Mouse (Mus musculus) embryonic stem cell, embryonic (primary cell): ENCODE measurements around the gene Tex21.
"Not testable (repeated sequence)": the region's sequence is repeated elsewhere in the genome, so short reads cannot be mapped to it uniquely, and the experiment has no call there.

Source experiments
- CTCF ChIA-PET, 4 experiments: fragments of 300-600 bp in 2 of 4; fragments of 350-600 bp in 2 of 4; sonication (Branson Sonifier 250); formaldehyde crosslinking; loops; one replicate each; lab custom pipeline; 2022; ENCODE audit warnings: inconsistent platforms in 2 of 4; lab: Charles Lee
- POLR2A ChIA-PET, 4 experiments: fragments of 300-600 bp in 2 of 4; fragments of 350-600 bp in 2 of 4; sonication (Branson Sonifier 250); formaldehyde crosslinking; loops; one replicate each; lab custom pipeline; 2022; ENCODE audit warnings: antibody characterized with exemption in 4 of 4, inconsistent platforms in 1 of 4; lab: Charles Lee

The Tex21 gene

DNA sequence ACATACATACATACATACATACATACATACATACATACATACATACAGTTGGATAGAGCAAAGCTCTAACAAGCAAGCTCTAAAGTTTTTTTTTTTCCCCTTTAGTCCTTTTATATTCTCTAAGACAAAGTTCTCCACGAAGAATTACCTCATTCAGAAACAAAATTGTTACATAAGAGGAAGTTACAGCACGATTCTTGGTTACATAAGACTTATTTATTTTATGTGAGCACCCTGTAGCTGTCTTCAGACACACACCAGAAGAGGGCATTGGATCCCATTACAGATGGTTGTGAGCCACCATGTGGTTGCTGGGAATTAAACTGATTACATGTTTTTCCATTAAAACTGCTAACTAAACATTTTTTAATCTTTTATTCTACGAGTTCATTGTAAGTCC is 52.0 kb downstream of the Tex21 start:
- ChIA-PET POLR2A (interaction anchor here in 3 of 4 experiments (0.6 to 1.5 kb wide), 5 partner anchors 9 to 220 kb away, joined by 3 to 6 read pairs (median 4); partner anchors contain the start of gene Mthfd1 (in 1 of the 3)), CTCF (interaction anchor here (0.6 to 3.5 kb wide), 6 partner anchors 72 to 398 kb away, joined by 3 to 22 read pairs (median 4); partner anchors contain the start of gene Akap5 (in 1 of the 4))

GRCm38 (mm10) chr12:76190940-76191339 is 55.6 kb downstream of the Tex21 start:
- CTCF ChIA-PET, result interaction anchor here (0.5 to 1.6 kb wide), 87 partner anchors 9 to 704 kb away, joined by 3 to 36 read pairs (median 3); partner anchors contain the start of genes Esr2 (in 2 of the 4) and Mthfd1 (in 1 of the 4)
- POLR2A ChIA-PET, result interaction anchor here in 2 of 4 experiments (0.5 to 1.3 kb wide), 10 partner anchors 13 to 521 kb away, joined by 3 to 7 read pairs (median 3); partner anchors contain the start of genes Esr2 (in 1 of the 2), Sgpp1 (in 1 of the 2) and Wdr89 (in 1 of the 2)

GRCm38 (mm10) chr12:76187849-76188248 is 58.7 kb downstream of the Tex21 start:
- ChIA-PET POLR2A (interaction anchor here in 3 of 4 experiments (0.8 to 1.7 kb wide), 6 partner anchors 9 to 171 kb away, joined by 3 to 6 read pairs (median 3); partner anchors contain the start of gene Esr2 (in 1 of the 3)), CTCF (interaction anchor here (0.5 to 3.5 kb wide), 21 partner anchors 8 to 396 kb away, joined by 3 to 21 read pairs (median 4); partner anchors contain the start of gene Esr2 (in 3 of the 4))

DNA sequence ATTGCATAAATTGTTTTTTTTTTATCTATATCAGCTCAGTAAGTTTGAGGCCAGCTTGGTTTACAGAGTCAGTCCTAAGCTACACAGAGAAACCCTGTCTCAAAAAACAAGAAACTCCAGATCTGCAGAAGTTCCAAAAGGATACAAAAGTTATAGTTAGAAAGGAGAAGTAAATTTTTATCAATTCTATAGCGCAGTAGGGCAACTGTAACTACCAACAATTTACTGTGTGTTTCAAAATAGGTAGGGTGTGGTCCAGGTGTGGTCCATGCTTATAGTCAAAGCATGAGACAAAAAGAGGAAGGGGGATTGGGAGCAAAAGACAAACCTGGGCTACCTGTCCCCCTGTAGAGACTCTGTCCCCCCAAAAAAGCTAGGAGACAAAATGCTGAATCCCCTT is 60.1 kb downstream of the Tex21 start:
- ChIA-PET CTCF (interaction anchor here in 1 of 4 experiments (2.9 to 3.5 kb wide), 2 partner anchors 8 to 10 kb away, joined by 12 to 21 read pairs; partner anchors contain the start of gene Esr2), POLR2A (interaction anchor here in 1 of 4 experiments (0.6 to 1.0 kb wide), 2 partner anchors 67 to 76 kb away, joined by 4 to 8 read pairs; no protein-coding TSS in a partner anchor)

GRCm38 (mm10) chr12:76185167-76185816 is 61.3 kb downstream of the Tex21 start:
- ChIA-PET CTCF (no interaction called here), POLR2A (interaction anchor here in 1 of 4 experiments (1.0 kb wide), 1 partner anchor 66 kb away, joined by 4 read pairs; no protein-coding TSS in a partner anchor)

DNA sequence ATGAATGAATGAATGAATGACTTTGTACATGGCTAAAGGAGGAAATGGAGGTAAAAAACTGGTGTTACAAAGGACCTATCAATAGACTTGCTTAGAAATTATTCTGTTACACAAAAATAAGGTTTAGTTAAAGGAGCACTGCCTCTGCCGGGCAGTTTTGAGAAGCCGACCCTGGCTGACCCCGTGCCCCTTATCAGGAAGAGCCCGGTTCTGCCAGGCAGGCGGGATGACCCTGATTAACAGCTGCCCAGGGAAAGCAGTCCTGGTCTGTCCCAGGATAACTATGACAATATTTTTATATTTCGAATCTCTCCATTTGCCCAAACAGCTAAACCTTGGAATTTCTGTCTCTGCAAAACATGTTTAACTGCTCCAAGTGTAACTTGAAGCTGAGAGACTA is 62.3 kb downstream of the Tex21 start:
- POLR2A ChIA-PET, result no interaction called here

DNA sequence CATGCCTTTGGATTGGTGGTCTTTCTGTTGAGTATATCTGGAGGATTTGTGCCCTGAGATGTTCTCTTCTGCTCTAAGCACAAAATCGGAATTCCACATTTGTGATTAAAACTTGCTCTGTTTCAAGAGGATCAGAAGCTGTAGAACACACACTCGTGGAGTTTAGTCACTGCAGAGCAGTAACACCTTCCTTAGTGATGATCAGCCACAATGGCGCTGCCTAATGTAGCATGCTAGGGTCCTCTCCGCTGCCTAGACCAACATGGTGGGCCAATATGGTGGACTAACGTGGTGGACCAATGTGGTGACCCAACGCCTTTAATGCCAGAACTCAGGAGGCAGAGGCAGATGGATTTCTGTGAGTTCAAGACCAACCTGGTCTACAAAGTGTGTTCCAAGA is 63.7 kb downstream of the Tex21 start:
- ChIA-PET CTCF (interaction anchor here in 1 of 4 experiments (3.0 kb wide), 1 partner anchor 8 kb away, joined by 9 read pairs; no protein-coding TSS in a partner anchor), POLR2A (interaction anchor here in 1 of 4 experiments (0.6 kb wide), 1 partner anchor 27 kb away, joined by 4 read pairs; no protein-coding TSS in a partner anchor)

More for the DNA sequence above, 62.3 kb downstream of the Tex21 start:
- CTCF ChIA-PET, result interaction anchor here in 1 of 4 experiments (0.7 kb wide), 1 partner anchor 57 kb away, joined by 3 read pairs; no protein-coding TSS in a partner anchor

- ChIA-PET CTCF (interaction anchor here in 1 of 4 experiments (3.0 kb wide), 1 partner anchor 9 kb away, joined by 9 read pairs; no protein-coding TSS in a partner anchor), POLR2A (no interaction called here)
Observed at GRCm38 (mm10) chr12:76181471-76181870, 65.1 kb downstream of the Tex21 start.

DNA sequence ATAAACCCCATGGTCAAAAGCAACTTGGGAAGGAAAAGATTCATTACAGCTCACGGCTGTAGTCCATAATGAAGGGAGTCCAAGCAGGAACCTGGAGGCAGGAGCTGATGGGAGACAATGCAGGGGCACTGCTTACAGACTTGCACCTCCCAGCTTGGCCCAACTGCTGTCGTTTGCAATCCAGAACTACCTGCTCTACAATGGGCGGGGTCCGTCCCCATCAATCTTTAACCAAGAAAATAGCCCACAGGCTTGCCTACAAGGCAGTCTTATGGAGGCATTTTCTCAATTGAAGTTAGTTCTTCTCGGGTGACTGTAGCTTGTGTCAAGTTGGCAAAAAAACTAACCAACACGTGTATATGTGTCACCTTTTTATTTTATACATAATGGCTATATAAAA is 66.1 kb downstream of the Tex21 start:
- CTCF ChIA-PET, result interaction anchor here in 2 of 4 experiments (0.6 to 3.0 kb wide), 3 partner anchors 10 to 164 kb away, joined by 4 to 9 read pairs (median 6); no protein-coding TSS in a partner anchor
- POLR2A ChIA-PET, result interaction anchor here in 1 of 4 experiments (0.7 kb wide), 1 partner anchor 581 kb away, joined by 5 read pairs; no protein-coding TSS in a partner anchor

DNA sequence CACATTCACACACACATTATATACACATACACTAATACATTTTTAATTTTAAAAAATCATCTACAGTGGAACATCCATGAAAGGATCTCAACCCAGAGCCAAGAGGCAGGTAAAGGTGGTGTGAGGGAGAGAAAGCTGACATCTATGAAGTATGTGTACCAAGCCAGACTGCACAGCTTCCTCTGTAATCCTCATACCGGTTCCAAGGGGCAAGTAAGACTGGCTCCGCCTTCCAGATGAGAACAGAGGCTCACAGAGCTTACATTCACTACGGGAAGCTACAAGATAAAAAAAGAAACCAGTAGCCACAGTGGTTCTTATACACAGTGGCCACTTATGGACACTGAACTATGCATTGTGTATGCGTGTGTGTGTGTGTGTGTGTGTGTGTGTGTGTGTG is 67.0 kb downstream of the Tex21 start:
- ChIA-PET POLR2A (interaction anchor here in 2 of 4 experiments (0.7 to 0.9 kb wide), 2 partner anchors 9 to 75 kb away, joined by 3 read pairs; no protein-coding TSS in a partner anchor), CTCF (interaction anchor here in 2 of 4 experiments (2.4 to 3.1 kb wide), 2 partner anchors 8 to 11 kb away, joined by 20 to 21 read pairs; no protein-coding TSS in a partner anchor)

- CTCF ChIA-PET, result interaction anchor here (0.7 to 3.1 kb wide), 9 partner anchors 9 to 163 kb away, joined by 3 to 24 read pairs (median 5); no protein-coding TSS in a partner anchor
- POLR2A ChIA-PET, result interaction anchor here in 2 of 4 experiments (0.7 to 2.3 kb wide), 3 partner anchors 9 to 75 kb away, joined by 3 to 6 read pairs (median 3); no protein-coding TSS in a partner anchor
Observed at GRCm38 (mm10) chr12:76179051-76179450, 67.5 kb downstream of the Tex21 start.

- ChIA-PET POLR2A (interaction anchor here (0.5 to 2.3 kb wide), 11 partner anchors 10 to 390 kb away, joined by 3 to 6 read pairs (median 3); no protein-coding TSS in a partner anchor), CTCF (interaction anchor here (0.5 to 3.1 kb wide), 49 partner anchors 8 to 1292 kb away, joined by 3 to 24 read pairs (median 4); no protein-coding TSS in a partner anchor)
Observed at GRCm38 (mm10) chr12:76177864-76178518, 68.6 kb downstream of the Tex21 start.

DNA sequence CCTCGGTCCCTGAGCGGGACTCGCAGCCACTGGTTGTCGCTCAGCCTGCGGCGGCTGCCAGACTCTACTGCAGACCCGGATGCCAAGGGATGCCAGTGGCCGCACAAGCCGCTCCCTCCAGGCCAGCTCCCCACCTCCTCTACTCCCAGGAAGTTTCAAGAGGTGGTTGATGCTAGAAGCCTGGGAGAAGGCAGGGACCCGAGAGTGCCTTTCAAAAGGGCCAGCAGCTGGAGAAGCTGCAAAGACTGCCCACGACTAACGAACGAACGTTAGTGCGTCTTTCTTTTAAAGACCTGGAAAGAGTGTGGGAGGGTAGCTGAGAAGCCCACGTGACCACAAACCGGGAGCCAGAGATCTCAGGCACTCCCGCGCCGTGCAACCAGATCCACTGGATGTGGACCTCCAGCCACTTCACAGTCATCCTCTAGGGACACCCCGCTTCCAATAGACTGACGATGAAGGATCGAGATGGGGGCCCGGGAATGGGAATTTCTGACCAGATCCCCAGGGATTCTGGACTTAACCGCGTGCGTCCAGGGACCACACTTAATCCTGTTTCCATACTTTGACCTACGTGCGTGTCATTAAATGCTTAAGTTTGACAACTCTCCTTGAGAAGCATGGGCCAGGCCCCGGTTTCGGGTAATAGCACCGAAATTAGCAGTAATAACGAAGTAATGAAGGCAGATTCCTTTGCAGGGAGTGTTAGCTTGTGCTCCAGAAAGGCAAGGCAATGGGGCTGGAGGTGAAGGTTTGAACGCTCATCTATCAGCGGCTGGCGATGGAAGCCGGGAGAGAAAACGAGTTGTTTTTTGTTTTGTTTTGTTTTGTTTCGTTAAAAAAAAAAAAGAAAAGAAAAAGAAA is 69.3 kb downstream of the Tex21 start, which contains the start of gene Esr2:
Gene Esr2 (minus strand): TSS at position 260 of the 864 bp plus-strand sequence.
- CTCF ChIA-PET, result interaction anchor here (0.5 to 3.1 kb wide), 48 partner anchors 8 to 1291 kb away, joined by 3 to 24 read pairs (median 4); no protein-coding TSS in a partner anchor
- POLR2A ChIA-PET, result interaction anchor here in 3 of 4 experiments (0.7 to 2.3 kb wide), 8 partner anchors 10 to 389 kb away, joined by 3 to 6 read pairs (median 3); no protein-coding TSS in a partner anchor

GRCm38 (mm10) chr12:76165641-76166040 is 80.9 kb downstream of the Tex21 start:
- ChIA-PET CTCF (interaction anchor here in 3 of 4 experiments (0.6 to 1.2 kb wide), 3 partner anchors 12 to 728 kb away, joined by 3 read pairs; partner anchors contain the start of gene Esr2 (in 1 of the 3)), POLR2A (interaction anchor here in 1 of 4 experiments (0.9 kb wide), 1 partner anchor 10 kb away, joined by 3 read pairs; no protein-coding TSS in a partner anchor)

DNA sequence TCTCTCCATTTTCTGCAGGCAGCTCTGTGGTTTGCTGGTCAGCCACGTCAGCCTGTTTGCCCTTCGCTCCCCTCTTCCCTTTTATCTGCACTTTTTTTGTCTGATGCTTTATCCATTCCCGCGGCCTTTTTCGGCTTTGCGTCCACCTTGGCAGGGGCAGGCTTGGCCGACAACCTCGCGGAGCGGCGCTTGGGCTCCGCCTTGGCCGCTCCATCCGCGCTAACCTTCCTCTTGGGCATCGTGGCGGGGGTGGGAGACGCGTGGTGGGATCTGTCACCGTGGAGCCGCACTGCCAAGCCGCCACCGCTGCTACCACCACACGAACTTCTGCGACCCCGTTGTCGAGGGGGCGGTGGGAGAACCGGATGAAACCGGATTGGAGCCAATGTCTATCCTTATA is 94.2 kb downstream of the Tex21 start:
- POLR2A ChIA-PET, result not testable (repeated sequence)
- CTCF ChIA-PET, result interaction anchor here in 2 of 4 experiments (0.6 to 1.7 kb wide), 2 partner anchors 13 to 25 kb away, joined by 3 to 8 read pairs; partner anchors contain the start of gene Esr2 (in 1 of the 2)
